Mouse (Mus musculus) heart, postnatal 0 days (tissue): ENCODE measurements around the gene Ssmem1. TPM values are rescaled to one million over a fixed set of nuclear protein-coding genes. Genes with fewer than 3 reads are reported as not detected.
A peak's percentile ranks its signal among the peaks of the same experiment; 100 is the strongest.

Experiments
- ATAC-seq: fragments of 200-750 bp; cut with Nextera tagmentation; 2 replicates; pipeline ENCODE4 v1.8.0; 2017; ENCODE audit warnings: low read depth, moderate number of reproducible peaks, moderate library complexity; ENCODE audit not compliant: insufficient read depth
- DNase-seq: peaks from one replicate; pipeline ENCODE4 v3.0.0-alpha.2; 2016; ENCODE audit warnings: low spot score
- H3K27ac ChIP-seq: fragments of 300-500 bp; sonication (generic); 2 replicates; pipeline ENCODE4 v1.5.1; 2014; ENCODE audit warnings: low read depth, mild to moderate bottlenecking
- H3K27me3 ChIP-seq: fragments of 300-500 bp; sonication (generic); 2 replicates; pipeline ENCODE4 v1.6.1; 2014; ENCODE audit warnings: low read length, mixed read lengths; ENCODE audit not compliant: control insufficient read depth, insufficient read depth
- H3K36me3 ChIP-seq: fragments of 300-500 bp; sonication (generic); replicated peaks from 2 replicates; pipeline ENCODE4 v1.6.1; 2014; ENCODE audit warnings: low read length, mixed read lengths; ENCODE audit not compliant: control insufficient read depth, insufficient read depth
- H3K4me1 ChIP-seq: fragments of 300-500 bp; sonication (generic); 2 replicates; pipeline ENCODE4 v1.6.1; 2014; ENCODE audit warnings: antibody characterized with exemption; ENCODE audit not compliant: control insufficient read depth, insufficient read depth
- H3K4me2 ChIP-seq: fragments of 300-500 bp; sonication (generic); 2 replicates; pipeline ENCODE4 v1.6.1; 2014; ENCODE audit warnings: low read depth, mild to moderate bottlenecking, low read length, moderate library complexity
- H3K4me3 ChIP-seq: fragments of 300-500 bp; sonication (generic); 2 replicates; pipeline ENCODE4 v1.5.1; 2014; ENCODE audit warnings: low read depth, low read length
- H3K9ac ChIP-seq: fragments of 300-500 bp; sonication (generic); replicated peaks from 2 replicates; pipeline ENCODE4 v1.6.1; 2014; ENCODE audit warnings: low read depth, low read length, mixed read lengths
- H3K9me3 ChIP-seq: fragments of 300-500 bp; sonication (generic); replicated peaks from 2 replicates; pipeline ENCODE4 v1.6.1; 2016; ENCODE audit warnings: low read length; ENCODE audit not compliant: control insufficient read depth
- CTCF ChIP-seq: IDR thresholded peaks from 2 replicates; pipeline ENCODE4 v1.5.1; 2016; ENCODE audit warnings: antibody characterized with exemption, control low read depth, low read depth
- EP300 ChIP-seq: IDR thresholded peaks from 2 replicates; pipeline ENCODE4 v1.6.1; 2016; ENCODE audit warnings: antibody characterized with exemption, low read depth
- WGBS: fragments of 180-500 bp; shearing (Covaris S2); extraction: QIAGEN DNeasy Blood & Tissue Kit; methylation state at CpG from one replicate; pipeline ENCODE4 v1.1.7; 2014; 5-methylcytosine and 5-hydroxymethylcytosine counted together
- polyA plus RNA-seq: library from polyadenylated mRNA; unstranded; fragments of >200 nt; fragmentation: Nextera tagmentation; extraction: Ambion mirVana; gene quantifications from 2 replicates; pipeline ENCODE4 v1.2.1, GENCODE M21; 2015
- total RNA-seq: library from RNA; depleted of rRNA; stranded (reverse); fragments of >200 nt; gene quantifications from 2 replicates; pipeline ENCODE4 v1.2.3, GENCODE M21; 2014; ENCODE audit warnings: low replicate concordance

Gene Ssmem1
- total and polyA plus RNA-seq, 2 experiments from 2014 or later: 0.08 TPM; not detected in 1

- Histone ChIP-seq H3K4me3 (no peak overlapping the region), H3K4me2 (no peak overlapping the region), H3K27ac (no peak overlapping the region), H3K27me3 (no peaks in the 10 kb centered on the region), H3K9me3 (0 out of 2 replicates have a peak, but pooled peaks cover 3% of the 10 kb centered on the region), H3K9ac (no peak overlapping the region), H3K4me1 (peaks cover 16% of the 10 kb centered on the region), H3K36me3 (no peaks in the 10 kb centered on the region)
- DNase-seq (no peak), ATAC-seq (no peak)
- TF ChIP-seq CTCF: no peak
Measured at GRCm38 (mm10) chr6:30551193-30551515, 41.5 kb downstream of the Ssmem1 start.

GRCm38 (mm10) chr6:30551644-30552580 is 42.3 kb downstream of the Ssmem1 start:
- TF ChIP-seq EP300: no peak
- TF ChIP-seq CTCF: 0 out of 2 replicates have a peak, but pooled peaks have one; percentile 15
- no peak overlapping the region for H3K4me3 ChIP-seq
- H3K4me1 ChIP-seq: peaks cover 8% of the 10 kb centered on the region; the same call in 1 of the 2 replicates
- no peak overlapping the region for H3K27ac ChIP-seq
- no peak overlapping the region for H3K9ac ChIP-seq
- ATAC-seq (peak; percentile 13; the same call in 1 of the 2 replicates), DNase-seq (peak; percentile 62)
- H3K36me3 ChIP-seq: no peaks in the 10 kb centered on the region
- H3K4me2 ChIP-seq: peak overlapping the region; percentile 3; the same call in 1 of the 2 replicates
- 0 out of 2 replicates have a peak, but pooled peaks cover 3% of the 10 kb centered on the region for H3K9me3 ChIP-seq
- no peaks in the 10 kb centered on the region for H3K27me3 ChIP-seq
- WGBS: 49% methylated on average over 23 of the region's 23 CpGs

- ATAC-seq (no peak), DNase-seq (no peak)
- TF ChIP-seq CTCF (no peak), EP300 (no peak)
- 59% methylated on average over 6 of the region's 6 CpGs for WGBS
- Histone ChIP-seq H3K27ac (no peak overlapping the region), H3K4me2 (no peak overlapping the region), H3K4me1 (peaks cover 6% of the 10 kb centered on the region; the same call in 1 of the 2 replicates), H3K27me3 (no peaks in the 10 kb centered on the region), H3K9ac (no peak overlapping the region), H3K9me3 (0 out of 2 replicates have a peak, but pooled peaks cover 3% of the 10 kb centered on the region), H3K36me3 (no peaks in the 10 kb centered on the region), H3K4me3 (no peak overlapping the region)
Measured at GRCm38 (mm10) chr6:30552628-30553027, 43.0 kb downstream of the Ssmem1 start.

- Histone ChIP-seq H3K9ac (no peak overlapping the region), H3K9me3 (0 out of 2 replicates have a peak, but pooled peaks cover 3% of the 10 kb centered on the region), H3K4me2 (no peak overlapping the region), H3K27ac (no peak overlapping the region), H3K4me1 (no peaks in the 10 kb centered on the region), H3K4me3 (no peak overlapping the region), H3K27me3 (no peaks in the 10 kb centered on the region), H3K36me3 (no peaks in the 10 kb centered on the region)
- 69% methylated on average over 7 of the region's 7 CpGs for WGBS
- ATAC-seq: no peak
- no peak for DNase-seq
- TF ChIP-seq CTCF: no peak
- no peak for TF ChIP-seq EP300
Measured at GRCm38 (mm10) chr6:30553381-30554010, 43.8 kb downstream of the Ssmem1 start.

- H3K27ac ChIP-seq: no peak overlapping the region
- H3K4me2 ChIP-seq: no peak overlapping the region
- no peak overlapping the region for H3K4me3 ChIP-seq
- H3K9ac ChIP-seq: no peak overlapping the region
- no peaks in the 10 kb centered on the region for H3K36me3 ChIP-seq
- H3K4me1 ChIP-seq: no peaks in the 10 kb centered on the region
- ATAC-seq: no peak
- WGBS: 83% methylated on average over 5 of the region's 5 CpGs
- H3K9me3 ChIP-seq: 0 out of 2 replicates have a peak, but pooled peaks cover 3% of the 10 kb centered on the region
- DNase-seq: no peak
- no peaks in the 10 kb centered on the region for H3K27me3 ChIP-seq
- TF ChIP-seq CTCF (no peak), EP300 (no peak)
Measured at GRCm38 (mm10) chr6:30554092-30554491, 44.4 kb downstream of the Ssmem1 start.
